Mouse (Mus musculus) liver, embryonic 14.5 days (tissue): ENCODE measurements at regions not wholly inside any gene's neighbourhood (a gene's known extent, or its start where the extent isn't known, plus 50 kb on each side); places are given as distances from the start of the nearest gene placed in this dataset.

Experiments used
- ATAC-seq: fragments of 200-750 bp; cut with Nextera tagmentation; 2 replicates; pipeline ENCODE4 v1.8.0; 2017; ENCODE audit warnings: moderate number of reproducible peaks, mild to moderate bottlenecking, moderate library complexity; ENCODE audit not compliant: insufficient read depth
- DNase-seq, 3 experiments: peaks; one replicate each; pipeline ENCODE4 v3.0.0-alpha.2; 2012 to 2013; ENCODE audit warnings: low read depth in 3 of 3, low spot score in 3 of 3
- H3K27ac ChIP-seq: fragments of 300-500 bp; sonication (generic); 2 replicates; pipeline ENCODE4 v1.5.1; 2014; ENCODE audit warnings: moderate library complexity, mild to moderate bottlenecking, control low read depth, inconsistent platforms
- H3K27me3 ChIP-seq: fragments of 300-500 bp; sonication (generic); 2 replicates; pipeline ENCODE4 v1.6.1; 2014; ENCODE audit warnings: mild to moderate bottlenecking, low read length, moderate library complexity; ENCODE audit not compliant: control insufficient read depth, insufficient read depth
- H3K36me3 ChIP-seq: fragments of 300-500 bp; sonication (generic); replicated peaks from 2 replicates; pipeline ENCODE4 v1.6.1; 2014; ENCODE audit warnings: low read depth; ENCODE audit not compliant: control insufficient read depth, insufficient read depth
- H3K4me1 ChIP-seq, 2 experiments: fragments of 200-500 bp in 1 of 2; fragments of 300-500 bp in 1 of 2; sonication (generic) in 1 of 2; replicated peaks; 2 replicates each; pipeline ENCODE4 v1.6.1; 2012 to 2014; ENCODE audit warnings: antibody characterized with exemption in 1 of 2, inconsistent platforms in 1 of 2, low read length in 1 of 2; ENCODE audit not compliant: control insufficient read depth in 2 of 2, insufficient read depth in 2 of 2
- H3K4me2 ChIP-seq: fragments of 300-500 bp; sonication (generic); 2 replicates; pipeline ENCODE4 v1.6.1; 2014; ENCODE audit warnings: low read depth, mild to moderate bottlenecking, control low read depth, moderate library complexity
- H3K4me3 ChIP-seq, 2 experiments: fragments of 200-500 bp in 1 of 2; fragments of 300-500 bp in 1 of 2; sonication (generic) in 1 of 2; 2 replicates each; pipeline ENCODE4 v1.5.1; 2012 to 2014; ENCODE audit warnings: low read depth in 2 of 2, low read length in 2 of 2, mild to moderate bottlenecking in 2 of 2, control low read depth in 1 of 2, inconsistent platforms in 1 of 2, moderate library complexity in 1 of 2; ENCODE audit not compliant: insufficient read depth in 1 of 2
- H3K9ac ChIP-seq: fragments of 300-500 bp; sonication (generic); replicated peaks from 2 replicates; pipeline ENCODE4 v1.6.1; 2014; ENCODE audit warnings: mild to moderate bottlenecking, control low read depth, moderate library complexity
- H3K9me3 ChIP-seq: fragments of 300-500 bp; sonication (generic); 2 replicates; pipeline ENCODE4 v1.6.1; 2016; ENCODE audit warnings: low read length, mixed read lengths; ENCODE audit not compliant: control insufficient read depth
- CTCF ChIP-seq: IDR thresholded peaks from 2 replicates; pipeline ENCODE4 v1.5.1; 2016; ENCODE audit warnings: antibody characterized with exemption, low read depth, control low read depth
- EP300 ChIP-seq: IDR thresholded peaks from 2 replicates; pipeline ENCODE4 v1.6.1; 2016; ENCODE audit warnings: antibody characterized with exemption, low read depth
- WGBS: fragments of 180-500 bp; shearing (Covaris S2); extraction: QIAGEN DNeasy Blood & Tissue Kit; methylation state at CpG from one replicate; pipeline ENCODE4 v1.1.7; 2014; ENCODE audit not compliant: insufficient replicate concordance; 5-methylcytosine and 5-hydroxymethylcytosine counted together

DNA sequence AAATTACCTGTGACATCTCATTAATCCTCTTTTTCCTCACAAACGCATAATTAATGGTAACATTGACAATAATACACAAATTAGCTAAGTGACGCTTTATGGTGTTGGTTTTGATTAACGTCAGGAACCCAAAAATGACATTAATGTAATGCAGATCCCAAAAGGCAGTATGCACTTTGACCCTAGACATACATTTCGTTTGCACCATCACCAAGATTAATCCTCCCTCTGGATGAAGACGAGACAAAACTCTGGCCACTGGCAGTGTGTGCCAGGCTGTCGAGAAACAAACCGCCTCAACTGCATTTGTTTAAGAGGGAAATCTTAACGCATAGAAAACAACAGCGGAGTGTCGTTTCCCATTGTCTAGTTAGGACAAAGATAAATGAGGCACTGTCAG is 72.0 kb upstream of the BC052040 start:
- Histone ChIP-seq H3K9me3 (no peaks in the 10 kb centered on the region), H3K27ac (no peak overlapping the region), H3K4me3 (no peak overlapping the region), H3K4me1 (peaks cover 0 to 5% of the 10 kb centered on the region in 2 experiments; a peak in 1 of 4 replicates), H3K36me3 (no peaks in the 10 kb centered on the region), H3K9ac (no peak overlapping the region), H3K27me3 (no peaks in the 10 kb centered on the region), H3K4me2 (no peak overlapping the region)
- DNase-seq (no peak), ATAC-seq (no peak)
- 54% methylated on average over 10 of the region's 10 CpGs for WGBS
- TF ChIP-seq CTCF (no peak), EP300 (no peak)

DNA sequence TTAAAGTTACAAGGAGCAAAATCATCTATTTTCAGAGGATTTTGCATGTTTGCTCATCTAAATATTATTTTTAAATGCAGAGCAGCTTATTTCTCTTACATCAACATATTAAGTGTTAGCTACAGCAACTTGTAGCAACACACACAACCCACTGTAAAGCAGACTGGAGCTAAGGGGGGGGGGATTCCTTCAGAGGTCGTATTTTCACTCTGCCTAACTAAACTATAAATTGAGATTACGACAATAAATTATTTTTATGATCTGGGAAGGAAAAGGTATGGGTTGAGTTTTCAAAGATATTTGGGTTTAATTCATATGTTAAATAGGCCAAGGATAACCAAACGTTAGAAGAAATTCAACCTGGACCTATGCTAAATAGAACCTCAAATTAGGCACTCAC is 70.4 kb upstream of the BC052040 start:
- DNase-seq, result no peak
- TF ChIP-seq EP300 (no peak), CTCF (no peak)
- Histone ChIP-seq H3K4me1 (peaks cover 0 to 5% of the 10 kb centered on the region in 2 experiments; a peak in 1 of 4 replicates), H3K4me2 (no peak overlapping the region), H3K9ac (no peak overlapping the region), H3K4me3 (no peak overlapping the region), H3K9me3 (no peaks in the 10 kb centered on the region), H3K36me3 (no peaks in the 10 kb centered on the region), H3K27me3 (no peaks in the 10 kb centered on the region), H3K27ac (no peak overlapping the region)
- WGBS, result 63% methylated on average over 3 of the region's 3 CpGs
- no peak for ATAC-seq

DNA sequence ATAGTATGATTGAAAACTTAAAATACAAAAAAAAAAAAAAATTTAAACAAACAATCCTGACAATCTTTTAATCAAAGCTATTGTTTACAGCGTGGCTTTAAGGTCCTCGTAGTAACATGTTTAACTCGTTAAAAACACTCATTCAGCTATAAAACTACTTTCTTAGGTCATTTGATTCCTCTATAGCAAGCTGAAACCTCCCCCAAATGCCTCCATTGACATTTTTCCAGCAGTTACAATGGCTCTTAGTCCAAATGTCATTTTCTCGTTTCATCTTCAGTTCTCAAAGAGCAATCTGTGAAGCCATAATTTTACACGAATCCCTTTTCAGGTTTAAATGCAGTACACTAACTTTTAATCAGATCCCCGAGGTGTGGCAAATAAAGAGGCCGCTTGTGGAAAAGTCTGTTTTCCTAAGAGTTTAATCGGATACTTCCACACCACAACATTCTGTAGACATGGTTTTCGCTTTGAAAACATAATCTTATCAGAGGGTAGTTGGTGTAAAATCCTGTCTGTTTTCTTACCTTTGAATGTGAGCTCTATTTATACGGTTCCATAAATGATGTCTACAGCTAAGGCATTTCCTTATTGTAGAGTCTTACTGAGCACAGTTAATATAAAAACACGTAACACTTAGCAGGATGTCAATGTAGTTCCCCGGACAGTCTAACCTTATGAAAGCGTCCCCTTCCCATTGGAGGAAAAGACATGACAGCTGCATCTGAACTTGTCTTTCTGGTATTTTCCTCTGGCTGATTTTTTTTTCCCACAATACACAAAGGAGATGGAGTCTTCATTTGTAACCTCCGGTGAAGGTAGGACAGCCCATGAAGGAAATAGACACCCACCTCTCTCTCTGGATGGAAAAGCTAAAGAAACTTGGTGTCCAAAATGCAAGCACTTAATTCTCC is 69.6 kb upstream of the BC052040 start:
- DNase-seq (no peak), ATAC-seq (no peak)
- Histone ChIP-seq H3K9me3 (no peaks in the 10 kb centered on the region), H3K27me3 (no peaks in the 10 kb centered on the region), H3K4me2 (no peak overlapping the region), H3K4me1 (peaks cover 0 to 5% of the 10 kb centered on the region in 2 experiments; a peak in 1 of 4 replicates), H3K27ac (no peak overlapping the region), H3K4me3 (no peak overlapping the region), H3K9ac (no peak overlapping the region), H3K36me3 (no peaks in the 10 kb centered on the region)
- TF ChIP-seq EP300, result no peak
- no peak for TF ChIP-seq CTCF
- 61% methylated on average over 14 of the region's 14 CpGs for WGBS

DNA sequence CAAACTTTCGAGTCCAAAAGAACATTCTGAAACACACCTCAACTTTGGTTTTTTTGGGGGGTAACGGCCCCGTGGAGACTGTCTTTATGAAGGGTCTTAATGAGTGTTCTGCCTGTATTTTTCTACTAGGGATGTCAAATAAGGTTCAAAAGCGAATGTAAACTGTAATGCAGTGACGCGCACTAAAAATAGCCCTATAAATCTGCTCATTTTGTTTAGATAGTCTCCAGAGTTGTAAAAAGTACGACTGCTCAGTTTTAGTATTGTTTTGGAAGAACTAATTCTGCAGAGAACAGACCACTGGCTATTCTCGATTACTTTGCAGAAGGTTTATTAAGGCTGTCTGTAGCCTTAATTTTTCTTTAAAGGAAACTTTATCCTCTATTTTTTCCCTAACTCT is 68.6 kb upstream of the BC052040 start:
- no peak overlapping the region for H3K4me2 ChIP-seq
- WGBS, result 63% methylated on average over 8 of the region's 8 CpGs
- H3K9ac ChIP-seq, result no peak overlapping the region
- no peak for ATAC-seq
- TF ChIP-seq EP300 (no peak), CTCF (no peak)
- peaks cover 0 to 5% of the 10 kb centered on the region in 2 experiments; a peak in 1 of 4 replicates for H3K4me1 ChIP-seq
- H3K4me3 ChIP-seq, result no peak overlapping the region
- H3K27ac ChIP-seq, result no peak overlapping the region
- DNase-seq, result no peak
- H3K36me3 ChIP-seq, result no peaks in the 10 kb centered on the region
- H3K27me3 ChIP-seq, result no peaks in the 10 kb centered on the region
- H3K9me3 ChIP-seq, result no peaks in the 10 kb centered on the region

DNA sequence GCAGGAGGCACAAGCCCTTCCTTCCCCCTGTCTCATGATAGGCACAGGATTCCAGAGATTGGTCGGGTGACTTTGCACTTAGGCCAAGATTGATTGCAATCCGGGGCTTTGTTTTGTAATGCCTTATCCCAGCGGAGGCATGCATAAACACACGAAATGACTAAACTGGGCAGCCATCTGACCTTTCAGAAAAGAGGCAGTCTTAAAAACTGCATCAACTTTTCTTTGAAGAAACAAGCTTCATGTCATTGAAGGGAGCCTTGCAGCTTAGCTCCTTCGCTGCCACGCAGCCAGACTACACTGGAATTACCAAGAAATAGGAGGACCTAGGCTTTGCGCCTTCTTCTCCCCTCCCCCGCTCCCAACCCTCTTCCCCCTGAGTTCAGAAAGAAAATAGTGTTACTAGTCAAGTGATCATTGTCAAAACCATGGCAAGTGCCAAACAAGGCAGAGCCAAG is 67.7 kb upstream of the BC052040 start:
- Histone ChIP-seq H3K27ac (no peak overlapping the region), H3K9me3 (no peaks in the 10 kb centered on the region)
- DNase-seq, result no peak

More for the DNA sequence above, 67.7 kb upstream of the BC052040 start:
- H3K4me1 ChIP-seq, result peaks cover 0 to 5% of the 10 kb centered on the region in 2 experiments; a peak in 1 of 4 replicates
- H3K27me3 ChIP-seq, result no peaks in the 10 kb centered on the region
- TF ChIP-seq EP300 (no peak), CTCF (no peak)
- no peak overlapping the region for H3K4me2 ChIP-seq
- WGBS, result 25% methylated on average over 8 of the region's 8 CpGs
- ATAC-seq, result no peak
- no peak overlapping the region for H3K4me3 ChIP-seq
- H3K36me3 ChIP-seq, result no peaks in the 10 kb centered on the region
- no peak overlapping the region for H3K9ac ChIP-seq
